Mouse (Mus musculus) embryonic facial prominence, embryonic 12.5 days (tissue): ENCODE results near the gene Olig3. TPM values are rescaled to one million over a fixed set of nuclear protein-coding genes. Genes with fewer than 3 reads are reported as not detected.

Source experiments
- ATAC-seq: fragments of 200-750 bp; cut with Nextera tagmentation; 2 replicates; pipeline ENCODE4 v1.8.0; 2017; ENCODE audit not compliant: insufficient number of reproducible peaks, insufficient read depth, low FRiP score, low TSS enrichment
- H3K27ac ChIP-seq: fragments of 300-500 bp; sonication (generic); 2 replicates; pipeline ENCODE4 v1.5.1; 2016; ENCODE audit warnings: mild to moderate bottlenecking
- H3K27me3 ChIP-seq: fragments of 300-500 bp; sonication (generic); 2 replicates; pipeline ENCODE4 v1.6.1; 2016; ENCODE audit warnings: mild to moderate bottlenecking, moderate library complexity
- H3K36me3 ChIP-seq: fragments of 300-500 bp; sonication (generic); 2 replicates; pipeline ENCODE4 v1.6.1; 2016; ENCODE audit warnings: mild to moderate bottlenecking
- H3K4me1 ChIP-seq: fragments of 300-500 bp; sonication (generic); 2 replicates; pipeline ENCODE4 v1.6.1; 2016
- H3K4me2 ChIP-seq: fragments of 300-500 bp; sonication (generic); replicated peaks from 2 replicates; pipeline ENCODE4 v1.6.1; 2016; ENCODE audit warnings: mild to moderate bottlenecking, moderate library complexity
- H3K4me3 ChIP-seq: fragments of 300-500 bp; sonication (generic); 2 replicates; pipeline ENCODE4 v1.5.1; 2016; ENCODE audit warnings: mild to moderate bottlenecking
- H3K9ac ChIP-seq: fragments of 300-500 bp; sonication (generic); 2 replicates; pipeline ENCODE4 v1.6.1; 2016; ENCODE audit warnings: mild to moderate bottlenecking, moderate library complexity
- H3K9me3 ChIP-seq: fragments of 300-500 bp; sonication (generic); 2 replicates; pipeline ENCODE4 v1.6.1; 2016; ENCODE audit warnings: mild to moderate bottlenecking, moderate library complexity
- WGBS: fragments of 180-500 bp; shearing (Covaris S2); methylation state at CpG from one replicate; pipeline ENCODE4 v1.1.7; 2016; 5-methylcytosine and 5-hydroxymethylcytosine counted together
- polyA plus RNA-seq: library from polyadenylated mRNA; unstranded; fragments of >200 nt; fragmentation: Nextera tagmentation; extraction: Ambion mirVana; gene quantifications from 2 replicates; pipeline ENCODE4 v1.2.1, GENCODE M21; 2016

Olig3 gene
- polyA plus RNA-seq, 1 experiment from 2014 or later = 1.9 TPM

DNA sequence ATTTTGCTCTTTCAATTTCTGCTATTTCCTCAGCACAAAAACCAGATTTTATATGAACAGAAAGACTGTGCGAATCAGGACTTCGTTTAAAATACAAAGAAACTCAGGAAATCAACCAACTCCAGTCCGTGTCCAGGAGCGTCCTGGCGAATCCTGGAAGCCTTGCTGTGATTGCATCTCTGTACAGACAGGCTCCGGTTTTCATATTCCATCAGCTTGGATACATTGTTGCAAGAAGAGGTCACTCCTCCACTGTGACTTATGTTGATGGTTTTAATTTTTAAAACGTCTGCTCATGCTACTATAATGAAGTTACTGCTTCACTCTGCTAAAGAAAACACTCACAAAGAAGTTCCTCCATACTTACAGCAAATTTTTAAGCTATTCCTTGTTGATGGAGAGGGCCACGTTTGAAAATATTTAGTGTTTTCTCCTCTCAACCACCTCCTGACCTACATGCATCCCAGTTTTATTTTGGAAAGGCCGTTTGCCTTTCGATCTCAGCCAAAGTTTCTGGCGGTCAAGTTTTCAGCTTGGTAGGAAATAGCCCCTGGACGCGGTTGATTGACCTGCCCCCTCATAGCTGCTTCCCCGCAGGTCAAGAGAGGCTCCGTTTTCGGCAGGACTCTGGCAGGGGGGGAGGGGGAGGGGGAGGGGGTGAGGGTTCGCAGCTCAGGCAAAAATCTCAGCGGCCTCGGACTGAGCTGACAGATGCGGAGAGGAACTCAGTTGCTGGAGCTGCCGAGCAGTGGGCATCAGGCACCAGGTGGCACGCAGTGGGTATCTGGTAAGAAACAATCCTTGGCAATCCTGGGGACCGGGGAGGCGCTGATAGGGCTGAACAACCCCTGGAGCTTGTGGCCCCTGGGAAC, 4.1 kb upstream of the Olig3 start:
- Histone ChIP-seq H3K4me3 (no peak overlapping the region), H3K9ac (no peak overlapping the region), H3K4me1 (peaks cover 10% of the 10 kb centered on the region; the same call in 1 of the 2 replicates), H3K27me3 (peaks cover 59% of the 10 kb centered on the region), H3K36me3 (no peaks in the 10 kb centered on the region), H3K9me3 (no peaks in the 10 kb centered on the region), H3K4me2 (peak overlapping the region; percentile 16; the same call in 1 of the 2 replicates), H3K27ac (no peak overlapping the region)
- no peak for ATAC-seq
- 2% methylated on average over 24 of the region's 24 CpGs for WGBS

DNA sequence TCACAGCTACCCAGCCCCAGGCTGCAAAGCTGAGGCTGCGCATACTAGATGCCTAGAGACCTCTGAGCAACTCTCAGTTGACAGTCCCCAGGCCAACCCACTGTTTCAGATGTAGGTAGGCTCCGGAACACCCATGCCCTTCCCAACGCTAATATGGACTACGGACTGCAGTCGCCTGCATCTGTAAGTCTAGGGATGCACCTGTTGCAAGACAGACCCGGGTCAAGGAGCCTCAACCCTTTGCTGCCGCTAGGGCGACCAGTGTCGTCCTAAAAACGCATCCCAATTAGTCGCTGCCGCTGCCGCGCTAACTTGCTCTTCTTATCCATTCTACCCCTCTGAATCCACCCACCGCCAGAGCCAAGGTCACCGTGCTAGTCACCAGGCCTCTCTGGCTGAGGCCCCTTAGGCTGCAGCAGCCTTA, 3.4 kb upstream of the Olig3 start:
- Histone ChIP-seq H3K4me1 (peaks cover 11% of the 10 kb centered on the region; the same call in 1 of the 2 replicates), H3K9me3 (no peaks in the 10 kb centered on the region), H3K27me3 (peaks cover 66% of the 10 kb centered on the region), H3K36me3 (no peaks in the 10 kb centered on the region), H3K27ac (no peak overlapping the region), H3K4me3 (no peak overlapping the region), H3K9ac (no peak overlapping the region), H3K4me2 (no peak overlapping the region)
- ATAC-seq = no peak
- WGBS = 1% methylated on average over 16 of the region's 16 CpGs

DNA sequence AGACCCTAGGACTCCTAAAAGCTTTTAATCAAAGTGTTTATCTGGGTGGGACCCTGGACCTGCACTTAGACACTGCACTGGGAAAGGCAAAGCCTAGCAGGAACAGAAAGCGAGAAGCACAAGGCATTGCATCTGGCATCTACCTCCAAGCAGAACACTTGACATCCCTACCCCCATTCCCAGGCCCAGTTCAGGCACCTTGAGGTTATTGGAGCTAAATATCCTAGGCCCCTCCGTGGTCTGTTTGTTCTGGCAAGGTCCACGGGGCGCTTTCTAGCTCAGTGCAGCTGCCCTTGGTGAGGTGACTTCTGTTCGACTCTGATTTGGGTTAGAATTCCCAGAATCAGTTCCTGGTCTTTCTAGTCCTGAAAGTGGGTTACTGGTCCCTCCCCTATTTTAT, 2.7 kb upstream of the Olig3 start:
- peaks cover 11% of the 10 kb centered on the region; the same call in 1 of the 2 replicates for H3K4me1 ChIP-seq
- H3K4me3 ChIP-seq = no peak overlapping the region
- H3K27me3 ChIP-seq = peaks cover 68% of the 10 kb centered on the region
- H3K4me2 ChIP-seq = no peak overlapping the region
- no peaks in the 10 kb centered on the region for H3K36me3 ChIP-seq
- no peak for ATAC-seq
- H3K9ac ChIP-seq = no peak overlapping the region
- H3K9me3 ChIP-seq = no peaks in the 10 kb centered on the region
- 4% methylated on average over 5 of the region's 5 CpGs for WGBS
- H3K27ac ChIP-seq = no peak overlapping the region

DNA sequence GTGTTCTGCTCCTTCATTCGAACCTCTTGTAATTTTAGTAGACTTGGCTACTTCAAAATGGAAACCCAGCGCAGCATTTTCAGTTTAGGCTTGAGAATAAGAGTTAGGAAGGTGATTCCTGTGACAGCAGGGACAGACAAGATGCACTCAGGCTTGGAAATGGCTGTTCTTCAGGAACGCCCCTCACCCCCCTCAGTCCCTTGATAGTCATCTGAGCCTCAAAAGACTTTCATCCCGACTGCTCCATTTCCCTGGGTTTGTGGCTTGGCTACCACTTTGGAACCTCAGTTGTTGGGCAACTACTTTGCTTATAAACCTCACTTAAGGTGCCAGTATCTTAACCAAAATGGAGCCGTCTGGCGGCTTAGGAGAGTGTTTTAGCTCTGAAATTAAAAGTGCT, 2.2 kb upstream of the Olig3 start:
- no peak overlapping the region for H3K27ac ChIP-seq
- no peaks in the 10 kb centered on the region for H3K36me3 ChIP-seq
- WGBS = 7% methylated on average over 6 of the region's 6 CpGs
- peaks cover 72% of the 10 kb centered on the region for H3K27me3 ChIP-seq
- no peak overlapping the region for H3K9ac ChIP-seq
- ATAC-seq = no peak
- no peak overlapping the region for H3K4me2 ChIP-seq
- no peak overlapping the region for H3K4me3 ChIP-seq
- peaks cover 11% of the 10 kb centered on the region; the same call in 1 of the 2 replicates for H3K4me1 ChIP-seq
- H3K9me3 ChIP-seq = no peaks in the 10 kb centered on the region

DNA sequence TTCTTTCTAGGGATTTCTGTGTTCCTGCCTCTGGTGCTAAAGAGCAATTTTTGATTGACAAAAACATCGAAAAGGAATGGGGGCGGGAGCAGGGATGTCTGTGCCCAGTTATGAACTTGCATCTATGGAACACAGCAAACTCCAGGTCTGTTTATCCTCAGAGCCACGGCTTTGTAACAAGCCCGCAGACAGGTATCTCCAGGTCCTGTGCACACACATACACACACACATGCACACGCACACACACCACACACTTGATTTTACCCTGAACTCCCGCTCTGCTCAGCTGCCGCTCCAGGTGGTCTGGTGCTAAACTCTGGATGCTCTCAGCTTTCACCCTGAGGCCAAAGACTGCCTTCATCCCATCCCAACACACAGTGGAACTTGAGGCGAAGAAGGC, 1.3 kb upstream of the Olig3 start:
- WGBS = 4% methylated on average over 8 of the region's 8 CpGs
- Histone ChIP-seq H3K9me3 (no peaks in the 10 kb centered on the region), H3K36me3 (no peaks in the 10 kb centered on the region), H3K4me3 (no peak overlapping the region), H3K4me2 (no peak overlapping the region), H3K9ac (no peak overlapping the region), H3K4me1 (peaks cover 11% of the 10 kb centered on the region; the same call in 1 of the 2 replicates), H3K27me3 (peaks cover 78% of the 10 kb centered on the region), H3K27ac (no peak overlapping the region)
- no peak for ATAC-seq

DNA sequence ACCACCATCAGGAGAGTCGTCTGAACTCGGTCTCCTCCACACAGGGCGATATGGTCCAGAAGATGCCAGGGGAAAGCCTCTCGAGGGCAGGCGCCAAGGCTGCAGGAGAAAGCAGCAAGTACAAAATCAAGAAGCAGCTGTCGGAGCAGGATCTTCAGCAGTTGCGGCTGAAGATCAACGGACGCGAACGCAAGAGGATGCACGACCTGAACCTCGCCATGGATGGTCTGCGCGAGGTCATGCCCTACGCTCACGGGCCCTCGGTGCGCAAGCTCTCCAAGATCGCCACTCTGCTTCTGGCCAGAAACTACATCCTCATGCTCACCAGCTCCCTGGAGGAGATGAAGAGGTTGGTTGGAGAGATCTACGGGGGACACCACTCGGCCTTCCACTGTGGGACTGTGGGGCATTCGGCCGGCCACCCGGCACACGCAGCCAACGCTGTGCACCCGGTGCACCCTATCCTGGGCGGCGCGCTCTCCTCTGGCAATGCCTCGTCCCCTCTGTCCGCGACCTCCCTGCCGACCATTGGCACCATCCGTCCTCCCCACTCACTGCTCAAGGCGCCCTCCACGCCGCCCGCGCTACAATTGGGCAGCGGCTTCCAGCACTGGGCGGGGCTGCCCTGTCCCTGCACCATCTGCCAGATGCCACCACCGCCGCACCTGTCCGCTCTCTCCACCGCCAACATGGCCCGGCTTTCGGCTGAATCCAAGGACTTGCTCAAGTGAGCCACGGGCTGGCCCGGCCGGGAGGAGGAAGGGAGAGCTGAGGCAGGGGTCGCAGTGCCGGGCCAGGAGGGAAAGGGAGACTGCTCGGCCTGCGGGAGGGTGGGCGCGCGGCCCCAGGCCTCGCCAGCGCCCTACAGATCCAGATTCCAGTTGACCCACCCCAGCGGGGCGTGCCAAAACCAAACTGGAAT, 648 bp downstream of the Olig3 start:
- peak overlapping the region; percentile 28 for H3K4me2 ChIP-seq
- H3K36me3 ChIP-seq = no peaks in the 10 kb centered on the region

DNA sequence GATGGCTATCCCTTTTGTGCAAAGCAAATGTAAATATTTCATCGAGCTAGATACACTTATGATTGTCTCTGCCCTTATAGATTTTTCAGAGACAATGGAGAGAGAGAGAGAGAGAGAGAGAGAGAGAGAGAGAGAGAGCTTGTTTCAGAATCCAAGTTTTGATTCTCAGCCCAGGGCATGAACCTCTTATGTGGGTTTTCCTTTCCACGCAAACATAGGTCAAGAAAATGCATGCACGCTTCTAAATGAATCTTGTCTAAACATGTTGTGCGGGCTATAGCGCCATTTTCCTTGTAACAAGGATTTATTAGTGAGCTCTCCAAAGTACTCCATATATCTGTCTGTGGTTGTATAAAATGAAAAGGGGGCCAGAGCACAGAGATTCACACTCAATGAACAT, 1.5 kb downstream of the Olig3 start:
- 14% methylated on average over 5 of the region's 5 CpGs for WGBS
- H3K27ac ChIP-seq = no peak overlapping the region
- H3K4me2 ChIP-seq = no peak overlapping the region
- H3K9ac ChIP-seq = no peak overlapping the region
- no peak for ATAC-seq
- H3K36me3 ChIP-seq = no peaks in the 10 kb centered on the region
- peaks cover 8% of the 10 kb centered on the region; the same call in 1 of the 2 replicates for H3K4me1 ChIP-seq
- no peak overlapping the region for H3K4me3 ChIP-seq
- H3K9me3 ChIP-seq = no peaks in the 10 kb centered on the region
- peaks cover 92% of the 10 kb centered on the region for H3K27me3 ChIP-seq

More for the DNA sequence above, 648 bp downstream of the Olig3 start:
- H3K27me3 ChIP-seq = peaks cover 90% of the 10 kb centered on the region
- H3K4me3 ChIP-seq = peak overlapping the region; percentile 14; the same call in 1 of the 2 replicates
- ATAC-seq = no peak
- H3K9me3 ChIP-seq = no peaks in the 10 kb centered on the region
- no peak overlapping the region for H3K9ac ChIP-seq
- under 1% methylated on average over 61 of the region's 63 CpGs for WGBS
- no peak overlapping the region for H3K27ac ChIP-seq
- H3K4me1 ChIP-seq = peaks cover 11% of the 10 kb centered on the region; the same call in 1 of the 2 replicates

DNA sequence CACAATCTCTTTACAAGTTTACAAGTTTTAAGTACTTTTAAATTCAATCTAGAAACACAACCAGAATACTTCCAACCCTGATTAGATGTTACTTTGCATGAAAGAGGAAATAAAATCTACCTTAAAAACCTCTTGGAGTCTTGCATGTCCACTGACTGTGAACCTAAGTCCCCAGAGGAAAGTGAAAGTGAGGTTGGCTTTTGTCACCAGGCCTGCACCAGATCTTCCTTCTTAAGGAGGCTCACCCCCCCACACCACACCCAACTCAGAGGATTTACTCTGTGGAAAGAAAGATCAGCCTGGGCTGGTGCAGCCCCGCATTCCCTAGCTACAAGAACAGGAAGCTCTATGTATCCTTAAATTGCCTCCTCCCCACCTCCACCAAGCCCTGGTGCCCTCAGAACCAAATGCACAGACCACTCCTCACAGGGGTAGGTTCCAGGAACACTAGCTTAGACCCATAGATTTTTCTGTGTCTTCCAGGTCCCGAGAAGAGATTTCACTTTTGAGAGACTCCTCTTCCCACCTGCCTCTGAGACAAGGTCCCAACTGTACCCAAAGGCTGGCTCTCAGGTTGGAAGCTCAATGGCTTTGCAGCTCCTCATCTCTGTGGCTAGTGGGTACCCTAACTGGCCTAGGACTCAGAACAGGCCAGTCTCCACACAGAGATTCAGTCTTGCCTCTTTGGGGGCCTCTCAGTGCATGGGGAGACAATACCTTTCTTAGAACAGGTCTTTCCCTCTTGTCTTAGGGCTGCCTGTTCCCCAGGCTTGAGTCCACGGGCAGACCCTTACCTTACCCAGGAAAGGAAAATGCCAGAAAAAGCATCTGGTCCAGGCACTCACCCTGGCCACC, 4.3 kb downstream of the Olig3 start:
- ATAC-seq = no peak

DNA sequence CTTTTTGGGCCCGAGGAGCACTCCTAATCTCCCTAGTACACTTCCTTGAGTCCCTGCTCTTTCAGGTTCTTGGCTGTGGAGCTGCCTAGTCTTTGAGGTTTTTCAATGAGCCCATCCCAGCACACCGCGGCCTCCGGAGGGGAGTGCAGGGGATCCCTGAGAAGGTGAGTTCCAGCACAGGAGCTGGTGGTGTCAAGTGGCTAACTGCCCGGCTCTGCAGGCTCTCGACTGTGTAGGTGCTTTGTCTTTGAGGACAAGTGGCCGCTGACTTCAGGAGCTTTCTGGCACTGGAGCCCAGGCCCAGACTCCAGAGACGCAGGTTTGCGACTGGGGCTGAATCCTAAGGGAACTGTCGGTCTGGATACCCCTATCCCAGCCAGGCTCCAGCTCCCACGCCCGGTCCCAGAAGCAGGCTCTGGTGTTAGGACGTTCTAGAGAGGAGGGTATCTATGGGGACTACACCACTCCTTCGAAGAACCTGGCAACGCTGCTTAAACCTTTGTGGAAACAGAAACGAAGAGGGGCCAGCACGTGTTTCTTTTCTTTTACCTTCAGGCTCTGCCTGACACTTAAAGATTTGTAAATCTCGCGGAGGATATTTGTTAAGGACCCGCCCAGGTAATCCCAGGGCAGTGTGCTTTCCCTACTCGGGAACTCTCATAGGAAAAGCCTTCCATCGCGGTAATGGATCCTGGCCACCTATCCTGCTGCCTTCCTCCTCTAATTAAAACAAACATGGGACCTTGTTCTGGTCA, 5.4 kb downstream of the Olig3 start:
- H3K9ac ChIP-seq = no peak overlapping the region
- peaks cover 7% of the 10 kb centered on the region; the same call in 1 of the 2 replicates for H3K4me1 ChIP-seq
- no peak for ATAC-seq
- no peak overlapping the region for H3K4me3 ChIP-seq
- H3K4me2 ChIP-seq = no peak overlapping the region
- peaks cover 84% of the 10 kb centered on the region for H3K27me3 ChIP-seq
- H3K27ac ChIP-seq = no peak overlapping the region
- WGBS = 1% methylated on average over 23 of the region's 23 CpGs
- H3K36me3 ChIP-seq = no peaks in the 10 kb centered on the region
- no peaks in the 10 kb centered on the region for H3K9me3 ChIP-seq

More for the DNA sequence above, 4.3 kb downstream of the Olig3 start:
- Histone ChIP-seq H3K4me3 (no peak overlapping the region), H3K27ac (no peak overlapping the region), H3K4me2 (no peak overlapping the region), H3K36me3 (no peaks in the 10 kb centered on the region), H3K9ac (no peak overlapping the region), H3K27me3 (peaks cover 89% of the 10 kb centered on the region), H3K9me3 (no peaks in the 10 kb centered on the region), H3K4me1 (peaks cover 8% of the 10 kb centered on the region; the same call in 1 of the 2 replicates)
- WGBS = 8% methylated on average over 3 of the region's 3 CpGs

DNA sequence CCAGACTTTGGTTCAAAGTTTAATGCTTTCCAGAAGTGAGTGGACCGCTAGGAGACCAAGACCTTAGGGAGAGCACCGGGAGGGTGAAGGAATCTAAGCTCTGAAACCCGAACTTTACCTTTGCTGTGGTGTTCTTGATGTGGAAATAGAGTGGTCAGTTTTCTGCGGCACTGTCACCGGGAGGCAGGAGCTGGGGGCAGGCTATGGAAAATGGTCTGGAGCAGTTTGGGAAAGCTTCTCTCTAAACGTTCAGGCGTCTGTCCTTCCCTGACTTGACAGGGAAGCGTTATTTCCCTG, 5.9 kb downstream of the Olig3 start:
- Histone ChIP-seq H3K9me3 (no peaks in the 10 kb centered on the region), H3K27me3 (peaks cover 78% of the 10 kb centered on the region), H3K27ac (no peak overlapping the region), H3K4me1 (0 out of 2 replicates have a peak, but pooled peaks cover 1% of the 10 kb centered on the region), H3K4me2 (no peak overlapping the region), H3K4me3 (no peak overlapping the region), H3K9ac (no peak overlapping the region), H3K36me3 (no peaks in the 10 kb centered on the region)
- no peak for ATAC-seq
- under 1% methylated on average over 8 of the region's 8 CpGs for WGBS
